Mouse (Mus musculus): Measurements from ENCODE around the gene Glrx5. TPM values are rescaled to one million over a fixed set of nuclear protein-coding genes. Genes with fewer than 3 reads are reported as not detected.
A peak's percentile ranks its signal among the peaks of the same experiment; 100 is the strongest.

Gene Glrx5
- polyA plus RNA-seq, 1 experiment = 69.7 TPM

DNA sequence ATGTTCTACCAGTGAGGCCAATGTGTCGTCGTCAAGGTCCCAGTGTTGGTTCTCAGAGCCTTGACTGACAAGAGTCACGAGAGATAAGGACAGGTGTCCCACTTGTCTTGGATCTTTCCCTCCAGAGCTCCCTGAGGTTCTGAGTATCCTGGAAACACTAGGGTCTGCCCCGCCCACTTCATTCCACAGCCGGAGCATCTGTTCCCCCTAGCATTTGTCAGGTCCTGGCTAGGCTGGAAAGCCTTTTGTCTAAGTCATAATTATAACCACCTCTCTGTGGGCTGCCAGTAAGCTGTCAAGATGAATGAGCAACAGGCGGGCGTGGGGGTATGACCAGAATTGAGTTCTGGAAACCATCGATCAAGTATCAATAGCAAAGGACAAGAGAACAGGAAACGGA, 29.3 kb upstream of the Glrx5 start:
- peaks cover 2% of the 10 kb centered on the region for H3K4me1 ChIP-seq (ENCODE audit: control insufficient read depth, insufficient read depth, low read length)
- no peak overlapping the region for H3K4me3 ChIP-seq (ENCODE audit: insufficient read depth, low read length)
- H3K27ac ChIP-seq (ENCODE audit: insufficient read depth, low read length) = no peak overlapping the region
- TF ChIP-seq CTCF (IDR thresholded peaks at IDR 0.05; ENCODE audit: extremely low read depth, insufficient read depth, low read length) = no peak
- TF ChIP-seq POLR2A (IDR thresholded peaks at IDR 0.05; ENCODE audit: extremely low read depth, insufficient read depth, low read length) = no peak

DNA sequence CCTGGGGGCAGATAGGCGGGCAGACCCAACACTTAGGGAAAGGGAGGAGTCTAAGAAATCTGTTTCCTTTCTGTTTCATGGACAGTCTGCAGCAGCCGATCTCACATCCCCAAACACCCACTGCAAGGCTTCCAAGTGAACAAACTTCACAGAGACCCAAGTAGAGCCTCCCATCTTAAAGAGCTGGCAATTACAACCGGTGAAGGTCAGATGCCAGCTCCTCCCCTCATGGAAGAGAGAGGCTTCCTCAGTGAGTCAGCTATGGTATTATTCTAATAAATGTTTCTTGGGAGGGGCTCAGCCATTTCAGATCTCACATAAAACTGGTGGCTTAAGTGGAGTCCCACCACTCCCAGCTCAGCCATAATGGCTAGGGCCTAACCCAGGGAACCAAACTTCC, 28.8 kb upstream of the Glrx5 start:
- H3K27ac ChIP-seq (ENCODE audit: insufficient read depth, low read length) = no peak overlapping the region
- TF ChIP-seq POLR2A (IDR thresholded peaks at IDR 0.05; ENCODE audit: extremely low read depth, insufficient read depth, low read length) = no peak
- TF ChIP-seq CTCF (IDR thresholded peaks at IDR 0.05; ENCODE audit: extremely low read depth, insufficient read depth, low read length) = no peak
- H3K4me3 ChIP-seq (ENCODE audit: insufficient read depth, low read length) = no peak overlapping the region
- peaks cover 2% of the 10 kb centered on the region for H3K4me1 ChIP-seq (ENCODE audit: control insufficient read depth, insufficient read depth, low read length)

DNA sequence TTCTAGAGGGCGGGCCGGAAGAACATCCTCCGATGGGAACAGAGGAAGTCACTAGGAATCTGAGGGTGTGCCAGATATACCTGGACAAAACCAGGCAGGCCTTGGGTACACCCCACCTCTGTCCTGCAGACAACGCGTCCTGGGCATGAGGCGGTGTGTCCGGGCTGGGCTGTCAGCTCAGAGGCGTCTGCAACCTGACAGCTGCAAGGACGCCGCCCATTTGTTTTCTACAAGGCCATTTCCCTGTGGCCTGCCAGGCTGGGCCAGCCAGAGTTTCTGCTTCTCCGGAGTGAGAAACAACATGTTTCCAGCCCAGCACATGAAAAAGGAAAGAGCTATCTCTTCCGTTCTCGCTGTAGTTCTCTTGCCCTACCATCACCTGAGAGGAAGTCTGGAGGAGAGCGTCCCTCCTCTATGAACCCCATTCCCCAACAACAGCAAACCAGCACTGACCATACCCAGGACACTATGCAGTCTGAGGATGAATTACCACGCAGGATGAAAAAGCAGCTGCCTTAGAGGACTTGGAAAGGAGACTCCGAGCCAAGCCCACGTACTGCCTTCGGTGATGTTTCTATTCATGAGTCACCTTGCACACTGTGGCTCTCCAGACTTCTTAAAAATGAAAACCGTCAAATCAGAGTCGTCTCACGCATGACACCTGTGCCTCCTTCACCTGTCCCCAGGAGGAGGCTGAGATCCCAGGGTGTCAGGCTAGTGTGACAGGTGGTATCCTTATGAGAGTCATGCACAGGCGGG, 27.4 kb upstream of the Glrx5 start:
- Histone ChIP-seq H3K4me1 (ENCODE audit: control insufficient read depth, insufficient read depth, low read length) (peaks cover 3% of the 10 kb centered on the region), H3K4me3 (ENCODE audit: insufficient read depth, low read length) (no peak overlapping the region)
- TF ChIP-seq CTCF (IDR thresholded peaks at IDR 0.05; ENCODE audit: extremely low read depth, insufficient read depth, low read length) = no peak
- TF ChIP-seq POLR2A (IDR thresholded peaks at IDR 0.05; ENCODE audit: extremely low read depth, insufficient read depth, low read length) = no peak

GRCm38 (mm10) chr12:105005715-105005972, 26.8 kb upstream of the Glrx5 start:
- no peak overlapping the region for H3K27ac ChIP-seq (ENCODE audit: insufficient read depth, low read length)
- no peak overlapping the region for H3K4me3 ChIP-seq (ENCODE audit: insufficient read depth, low read length)
- no peak for TF ChIP-seq CTCF (IDR thresholded peaks at IDR 0.05; ENCODE audit: extremely low read depth, insufficient read depth, low read length)
- no peak for TF ChIP-seq POLR2A (IDR thresholded peaks at IDR 0.05; ENCODE audit: extremely low read depth, insufficient read depth, low read length)

More for the DNA sequence above, 27.4 kb upstream of the Glrx5 start:
- no peak overlapping the region for H3K27ac ChIP-seq (ENCODE audit: insufficient read depth, low read length)

DNA sequence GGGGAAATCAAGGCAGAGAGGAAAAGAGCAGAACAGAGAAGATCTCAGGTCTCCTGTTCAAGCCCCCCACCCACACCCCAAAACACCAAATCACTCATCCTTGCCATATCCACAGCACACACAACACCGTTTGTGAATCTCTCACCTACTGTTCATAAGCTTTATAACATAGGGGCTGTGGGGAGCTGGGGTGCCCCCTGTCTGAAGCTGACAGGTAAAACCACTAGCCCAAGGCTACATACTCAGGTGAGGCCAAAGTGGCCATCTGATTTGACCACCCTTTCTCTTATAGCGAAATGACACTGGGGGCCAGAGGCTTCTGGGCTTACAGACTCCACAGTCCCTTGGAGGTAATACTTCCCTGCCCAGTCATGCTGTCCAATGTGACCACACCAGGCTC, 24.3 kb upstream of the Glrx5 start:
- Histone ChIP-seq H3K4me1 (ENCODE audit: control insufficient read depth, insufficient read depth, low read length) (peaks cover 3% of the 10 kb centered on the region), H3K4me3 (ENCODE audit: insufficient read depth, low read length) (no peak overlapping the region), H3K27ac (ENCODE audit: insufficient read depth, low read length) (no peak overlapping the region)
- TF ChIP-seq CTCF (IDR thresholded peaks at IDR 0.05; ENCODE audit: extremely low read depth, insufficient read depth, low read length) (no peak), POLR2A (IDR thresholded peaks at IDR 0.05; ENCODE audit: extremely low read depth, insufficient read depth, low read length) (no peak)

More at GRCm38 (mm10) chr12:105005715-105005972, 26.8 kb upstream of the Glrx5 start:
- peaks cover 3% of the 10 kb centered on the region for H3K4me1 ChIP-seq (ENCODE audit: control insufficient read depth, insufficient read depth, low read length)

DNA sequence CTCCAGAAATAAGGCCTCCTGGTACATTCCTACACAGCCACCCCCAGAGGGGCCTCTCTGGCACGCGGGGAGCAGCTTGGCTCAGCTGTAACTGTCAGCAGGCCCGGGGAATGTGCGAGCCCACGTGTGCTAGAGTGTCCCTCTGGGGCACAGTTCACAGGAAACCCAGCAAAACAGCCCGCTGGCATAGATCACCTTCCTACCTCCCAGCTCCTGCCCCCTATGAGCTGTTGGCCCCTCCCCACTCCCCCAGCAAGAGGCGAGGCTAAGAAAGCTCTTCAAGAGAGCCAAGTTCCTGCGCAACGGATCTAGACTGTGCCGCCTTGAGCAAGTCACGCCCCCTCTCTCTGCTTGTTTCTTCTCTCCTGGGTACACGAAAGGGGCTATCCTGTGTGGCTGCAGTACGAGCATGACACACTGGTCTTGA, 23.7 kb upstream of the Glrx5 start:
- peak overlapping the region; percentile 55; the same call in 1 of the 2 replicates for H3K4me3 ChIP-seq (ENCODE audit: insufficient read depth, low read length)
- TF ChIP-seq CTCF (IDR thresholded peaks at IDR 0.05; ENCODE audit: extremely low read depth, insufficient read depth, low read length) (no peak), POLR2A (IDR thresholded peaks at IDR 0.05; ENCODE audit: extremely low read depth, insufficient read depth, low read length) (no peak)
- no peak overlapping the region for H3K27ac ChIP-seq (ENCODE audit: insufficient read depth, low read length)
- peaks cover 3% of the 10 kb centered on the region for H3K4me1 ChIP-seq (ENCODE audit: control insufficient read depth, insufficient read depth, low read length)

DNA sequence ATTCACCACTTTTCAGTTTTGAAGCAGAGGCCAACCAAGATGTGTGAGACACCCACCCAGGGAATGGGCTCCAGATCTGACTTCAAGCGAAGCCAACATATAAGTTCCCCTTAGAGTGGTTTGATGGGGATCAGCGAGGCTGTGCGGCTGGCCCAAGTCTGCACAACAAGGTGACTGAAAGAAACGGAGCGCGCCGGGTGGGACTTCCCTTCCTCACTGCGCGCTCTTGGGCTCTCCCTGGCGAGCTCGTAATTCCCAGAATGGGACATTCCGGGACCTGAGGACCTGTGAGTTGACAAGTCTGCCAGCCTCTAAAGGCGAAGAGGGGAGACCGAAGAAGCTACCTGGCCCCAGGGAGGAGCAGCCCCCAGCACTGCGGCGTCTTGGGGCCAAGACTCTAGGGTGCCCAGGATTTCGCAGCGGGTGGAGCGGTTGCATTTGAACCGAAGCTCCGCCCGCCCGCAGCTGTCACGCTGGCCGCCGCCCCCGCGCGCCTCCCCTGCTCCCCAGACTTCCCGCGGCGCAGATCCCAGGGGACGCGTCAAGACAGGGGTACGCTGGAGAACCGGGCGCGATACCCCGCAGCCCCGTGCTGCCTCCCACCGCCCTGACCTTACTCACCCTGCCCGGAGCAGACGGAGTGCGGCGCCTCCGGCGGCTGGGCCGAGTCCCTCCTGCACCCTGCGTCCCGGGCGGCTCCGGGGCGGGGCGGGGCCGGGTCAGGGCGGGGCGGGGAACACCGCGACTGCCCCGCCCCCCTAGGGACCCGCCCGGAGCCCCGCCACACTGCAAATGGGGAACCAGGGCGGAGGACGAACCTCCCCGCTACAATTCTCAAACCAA, 22.9 kb upstream of the Glrx5 start, which contains the start of gene Syne3:
Gene Syne3, minus strand, starts transcription at position 440 of the 843 bp plus-strand sequence.
- Histone ChIP-seq H3K4me1 (ENCODE audit: control insufficient read depth, insufficient read depth, low read length) (peaks cover 3% of the 10 kb centered on the region), H3K27ac (ENCODE audit: insufficient read depth, low read length) (no peak within 1 kb of the TSS), H3K4me3 (ENCODE audit: insufficient read depth, low read length) (peak within 1 kb of the TSS; percentile 55)
- no peak for TF ChIP-seq POLR2A (IDR thresholded peaks at IDR 0.05; ENCODE audit: extremely low read depth, insufficient read depth, low read length)
- TF ChIP-seq CTCF (IDR thresholded peaks at IDR 0.05; ENCODE audit: extremely low read depth, insufficient read depth, low read length) = no peak

- Histone ChIP-seq H3K27ac (ENCODE audit: insufficient read depth, low read length) (no peak overlapping the region), H3K4me1 (ENCODE audit: control insufficient read depth, insufficient read depth, low read length) (peaks cover 3% of the 10 kb centered on the region), H3K4me3 (ENCODE audit: insufficient read depth, low read length) (peak overlapping the region; percentile 55)
- TF ChIP-seq CTCF (IDR thresholded peaks at IDR 0.05; ENCODE audit: extremely low read depth, insufficient read depth, low read length) (no peak), POLR2A (IDR thresholded peaks at IDR 0.05; ENCODE audit: extremely low read depth, insufficient read depth, low read length) (no peak)
Observed at GRCm38 (mm10) chr12:105010213-105010790, 22.2 kb upstream of the Glrx5 start.

DNA sequence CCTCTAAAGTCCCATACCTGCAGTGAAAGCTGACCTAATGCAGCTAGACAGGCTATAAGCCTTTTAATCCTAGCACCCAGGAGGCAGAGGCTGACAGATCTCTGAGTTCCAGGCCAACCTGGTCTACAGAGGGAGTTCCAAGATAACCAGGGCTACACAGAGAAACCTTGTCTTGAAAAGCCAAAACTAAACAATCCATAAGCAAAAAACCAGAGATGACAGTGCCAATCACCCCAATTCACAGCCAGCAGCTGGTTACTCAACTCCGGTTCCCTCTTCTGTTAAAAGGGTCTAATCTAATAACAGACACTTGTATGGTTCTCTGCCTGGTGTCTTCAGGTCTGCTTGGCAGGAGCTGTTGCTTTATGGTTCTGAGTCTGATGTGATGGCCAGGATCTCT, 20.9 kb upstream of the Glrx5 start:
- no peak overlapping the region for H3K4me3 ChIP-seq (ENCODE audit: insufficient read depth, low read length)
- H3K4me1 ChIP-seq (ENCODE audit: control insufficient read depth, insufficient read depth, low read length) = peaks cover 1% of the 10 kb centered on the region; the same call in 1 of the 2 replicates
- TF ChIP-seq POLR2A (IDR thresholded peaks at IDR 0.05; ENCODE audit: extremely low read depth, insufficient read depth, low read length) = no peak
- no peak for TF ChIP-seq CTCF (IDR thresholded peaks at IDR 0.05; ENCODE audit: extremely low read depth, insufficient read depth, low read length)
- H3K27ac ChIP-seq (ENCODE audit: insufficient read depth, low read length) = no peak overlapping the region
